Mouse (Mus musculus): ENCODE measurements around the gene Anapc15-ps.

GRCm38 (mm10) chr10:95712221-95712620 lies 39.0 kb upstream of the Anapc15-ps start:
- TF ChIP-seq CTCF (conservative IDR thresholded peaks at IDR 0.05; ENCODE audit: insufficient read depth, insufficient read length, low read depth, low read length) (no peak), POLR2A (IDR thresholded peaks at IDR 0.05; ENCODE audit: low read depth, low read length) (no peak)

Measured in kidney, adult 2 months (tissue).